Mouse (Mus musculus) layer of hippocampus, postnatal 14 days (tissue): ENCODE measurements at regions not wholly inside any gene's neighbourhood (a gene's known extent, or its start where the extent isn't known, plus 50 kb on each side); places are given as distances from the start of the nearest gene placed in this dataset.
"Not testable (repeated sequence)": the region's sequence is repeated elsewhere in the genome, so short reads cannot be mapped to it uniquely, and the experiment has no call there.

Experiments
- DNase-seq, 2 experiments: peaks; one replicate each; pipeline ENCODE4 v3.0.0; 2021 to 2022; ENCODE audit warnings: low spot score in 2 of 2, mixed read lengths in 1 of 2

GRCm38 (mm10) chr12:77060060-77060695, 98.2 kb upstream of the Max start:
- DNase-seq, result no peak

- DNase-seq, result no peak
Measured at GRCm38 (mm10) chr12:77059679-77060059, 97.7 kb upstream of the Max start.

GRCm38 (mm10) chr12:77058596-77059190, 96.7 kb upstream of the Max start:
- no peak for DNase-seq

DNA sequence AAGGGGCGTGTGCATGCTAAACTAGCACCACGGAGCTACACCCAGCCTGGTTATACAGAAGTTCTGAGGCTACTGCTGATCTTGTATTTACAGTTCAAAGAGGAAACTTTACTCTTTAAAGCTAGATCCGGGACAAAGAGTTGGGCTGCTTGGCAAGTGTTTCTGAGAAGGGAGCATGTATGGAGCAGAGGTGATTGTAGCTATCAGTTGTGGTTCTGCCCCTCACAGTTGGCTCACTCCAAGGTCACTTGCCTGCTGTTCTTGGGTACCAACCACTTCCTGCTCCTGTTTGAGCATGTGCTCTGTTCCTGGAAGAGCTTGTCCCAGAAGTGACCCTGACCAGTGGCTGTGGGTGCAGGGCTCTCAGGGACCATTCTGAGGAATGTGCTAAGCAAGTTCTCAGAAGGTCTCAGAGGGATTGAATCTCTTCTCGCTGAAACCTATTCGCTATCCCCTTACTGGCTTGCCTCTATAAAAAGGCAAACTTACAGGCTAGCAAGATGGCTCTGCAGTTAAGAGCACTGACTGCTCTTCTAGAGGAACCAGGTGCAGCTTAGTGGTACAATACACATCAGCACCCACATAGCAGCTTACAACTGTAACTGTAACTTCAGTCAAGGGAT, 94.9 kb upstream of the Max start:
- DNase-seq, result no peak

DNA sequence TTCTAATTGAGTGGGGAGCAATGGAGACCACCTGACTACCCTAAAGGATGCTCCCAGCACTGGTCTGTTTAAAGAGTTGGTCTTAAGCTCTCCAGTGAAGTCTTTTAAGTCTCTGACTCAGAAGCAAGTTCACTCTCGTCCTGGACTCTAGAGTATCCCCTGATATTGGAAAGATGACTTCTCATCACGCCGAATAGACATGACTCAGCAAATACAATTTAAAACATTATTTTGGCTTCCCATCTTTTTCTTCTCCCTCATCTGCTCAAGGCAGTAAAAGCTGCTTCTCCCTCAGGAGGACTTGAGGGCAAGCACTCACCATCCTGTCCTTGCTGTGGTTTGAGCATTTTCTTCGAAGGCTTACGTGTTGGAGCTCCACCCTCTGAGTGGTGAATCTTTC, 92.7 kb upstream of the Max start:
- no peak for DNase-seq

- no peak for DNase-seq
Measured at GRCm38 (mm10) chr12:77054211-77054610, 92.2 kb upstream of the Max start.

DNA sequence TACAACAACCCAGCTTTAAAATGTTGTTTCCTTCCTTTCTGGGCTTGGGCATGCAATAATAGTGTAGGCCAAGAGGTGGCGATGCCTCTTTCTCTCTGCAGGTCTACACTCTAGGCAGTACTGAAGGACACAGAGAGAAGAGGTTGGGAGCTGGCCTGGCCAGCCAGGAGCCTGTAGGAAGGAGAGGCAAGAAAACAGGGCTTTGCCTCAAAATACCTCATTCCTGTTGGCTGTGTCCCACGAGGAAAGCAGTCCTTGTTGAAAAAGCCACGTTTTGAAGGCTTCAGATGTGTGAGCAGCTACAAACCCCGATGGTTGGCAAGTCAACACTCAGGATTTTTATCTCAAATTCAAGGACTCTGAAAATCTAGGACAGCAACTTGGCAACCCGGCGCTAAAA, 90.9 kb upstream of the Max start:
- DNase-seq, result peak; percentile 52 to 63

DNA sequence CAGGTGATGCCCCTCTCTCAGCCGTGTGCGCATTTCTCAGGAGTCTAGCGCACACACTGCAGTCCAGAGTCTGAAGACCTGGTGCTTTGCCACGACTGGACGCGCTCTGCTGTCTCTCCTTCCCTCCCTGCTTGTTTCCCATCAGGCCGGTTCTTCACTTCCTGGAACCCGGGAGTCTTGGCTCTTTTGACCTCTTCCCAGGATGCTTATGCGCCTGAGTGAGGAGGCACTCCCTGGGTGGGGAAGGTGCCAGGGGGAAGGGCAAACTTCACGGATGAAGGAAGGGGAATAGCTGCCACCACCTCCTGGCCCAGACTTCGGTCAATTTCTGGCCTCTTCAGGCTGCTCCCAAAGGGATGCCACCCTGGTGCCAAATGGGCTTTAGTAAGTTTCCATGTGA, 86.4 kb upstream of the Max start:
- DNase-seq, result no peak

GRCm38 (mm10) chr12:77047273-77047672, 85.3 kb upstream of the Max start:
- no peak for DNase-seq

DNA sequence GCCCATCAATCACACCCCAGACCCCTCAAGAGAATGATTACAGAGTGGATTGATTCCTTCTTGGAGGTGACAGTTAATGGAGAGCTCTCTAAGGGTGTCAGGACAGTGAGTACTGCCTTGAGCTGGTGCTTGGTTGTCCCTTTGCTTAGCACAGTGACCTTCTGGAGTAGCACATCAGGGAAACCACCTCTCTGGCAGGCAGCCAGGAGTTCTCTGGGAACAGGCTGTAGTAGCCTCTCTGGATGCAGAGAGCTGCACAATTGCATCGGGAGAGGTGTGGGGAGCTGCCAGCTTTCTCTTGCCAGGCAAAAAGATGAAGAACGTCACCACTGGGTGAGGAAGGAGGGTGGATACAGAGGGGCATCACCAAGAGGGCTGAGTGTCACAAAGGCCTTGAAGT, 84.0 kb upstream of the Max start:
- DNase-seq, result peak in 1 of 2 experiments; percentile 23

- no peak for DNase-seq
Measured at GRCm38 (mm10) chr12:77045356-77045755, 83.4 kb upstream of the Max start.

DNA sequence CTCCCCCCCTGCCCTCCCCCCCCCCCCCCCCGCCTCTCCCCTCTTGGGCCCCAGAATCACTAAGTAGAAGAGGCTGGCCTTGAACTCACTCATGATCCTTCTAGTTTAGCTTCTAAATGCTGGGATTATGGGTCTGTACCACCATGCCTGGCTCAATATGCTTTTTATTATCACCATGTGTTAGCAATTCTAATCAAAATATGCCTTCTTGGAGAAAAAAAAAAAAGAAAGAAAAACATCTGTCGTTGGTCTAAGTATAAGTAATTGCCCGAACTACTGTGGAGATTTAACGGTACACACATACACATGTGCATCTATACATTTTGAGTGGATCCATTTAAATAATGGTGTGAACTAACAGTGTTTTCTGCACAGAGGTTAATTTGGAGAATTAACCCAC, 80.4 kb upstream of the Max start:
- no peak for DNase-seq

DNA sequence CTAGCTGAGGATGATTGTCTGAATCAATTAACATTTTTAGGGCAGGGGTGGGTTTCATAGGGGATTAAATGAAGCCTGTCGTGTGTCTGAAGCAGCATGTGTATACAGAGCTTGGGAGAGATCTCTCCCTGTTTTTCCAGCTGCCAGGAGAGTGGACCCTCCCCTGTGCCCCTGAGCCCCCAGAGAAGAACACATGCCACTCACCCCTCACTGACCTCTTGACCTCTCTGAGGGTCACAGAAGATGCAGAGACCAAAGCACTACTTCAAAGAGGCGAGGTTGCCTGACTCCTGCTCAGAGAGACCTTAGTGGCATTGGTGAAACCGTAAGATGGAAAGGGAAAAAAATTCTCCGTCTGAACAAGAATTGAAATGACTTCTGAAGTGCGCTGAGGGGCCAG, 79.1 kb upstream of the Max start:
- no peak for DNase-seq

DNA sequence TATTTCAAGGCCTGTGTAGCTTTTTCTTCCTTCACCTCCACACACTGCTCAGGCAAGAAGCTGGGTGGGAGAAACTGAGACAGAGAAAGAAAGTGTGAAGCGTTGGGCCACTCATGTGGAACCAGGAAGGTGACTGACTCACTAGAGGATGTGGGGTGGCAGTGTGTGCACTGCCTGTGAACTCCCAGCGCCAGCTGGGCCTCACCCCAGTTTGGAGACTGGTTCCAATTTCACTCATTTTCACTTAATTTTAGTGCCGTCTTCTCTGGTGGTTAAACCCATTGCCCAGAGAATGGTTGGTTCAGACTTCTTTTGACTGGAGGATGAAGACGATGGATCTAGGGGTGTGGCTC, 77.9 kb upstream of the Max start:
- no peak for DNase-seq

- DNase-seq, result peak; percentile 30 to 62
Measured at GRCm38 (mm10) chr12:77039295-77039952, 77.4 kb upstream of the Max start.

DNA sequence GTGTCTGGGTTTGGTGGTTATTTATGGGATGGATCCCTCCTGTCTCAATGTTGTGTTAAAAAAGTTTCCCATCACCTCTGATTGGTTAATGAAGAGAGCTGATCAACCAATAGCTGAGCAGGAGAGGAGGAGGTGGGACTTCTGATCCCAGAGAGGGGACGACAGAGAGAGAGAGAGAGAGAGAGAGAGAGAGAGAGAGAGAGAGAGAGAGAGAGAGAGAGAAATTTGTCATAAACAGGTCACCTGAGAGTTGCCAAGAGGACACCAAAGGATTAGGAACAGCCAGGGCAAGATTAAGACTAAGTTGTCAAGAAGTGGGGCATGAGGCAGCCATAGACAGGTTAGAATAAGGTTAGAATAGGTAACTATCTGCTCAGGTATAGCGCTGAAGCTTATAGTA, 73.7 kb upstream of the Max start:
- DNase-seq, result no peak

DNA sequence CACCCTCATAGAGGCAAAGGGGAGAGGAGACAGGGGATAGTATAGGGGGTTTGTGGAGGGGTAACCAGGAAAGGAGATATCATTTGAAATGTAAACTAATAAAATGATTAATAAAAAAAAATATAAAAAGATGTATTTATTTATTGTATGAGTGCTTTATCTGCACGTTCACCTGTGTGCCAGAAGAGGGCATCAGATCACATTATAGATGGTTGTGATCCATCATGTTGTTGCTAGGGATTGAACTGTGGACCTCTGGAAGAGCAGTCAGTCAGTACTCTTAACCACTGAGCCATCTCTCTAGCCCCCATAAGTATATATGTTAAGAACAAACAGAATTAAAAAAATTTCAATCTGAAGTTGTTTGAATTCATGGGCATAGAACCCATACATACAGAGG, 69.4 kb upstream of the Max start:
- no peak for DNase-seq

GRCm38 (mm10) chr12:77025431-77025879, 63.5 kb upstream of the Max start:
- DNase-seq, result no peak

- no peak for DNase-seq
Measured at GRCm38 (mm10) chr12:77022538-77022937, 60.5 kb upstream of the Max start.

DNA sequence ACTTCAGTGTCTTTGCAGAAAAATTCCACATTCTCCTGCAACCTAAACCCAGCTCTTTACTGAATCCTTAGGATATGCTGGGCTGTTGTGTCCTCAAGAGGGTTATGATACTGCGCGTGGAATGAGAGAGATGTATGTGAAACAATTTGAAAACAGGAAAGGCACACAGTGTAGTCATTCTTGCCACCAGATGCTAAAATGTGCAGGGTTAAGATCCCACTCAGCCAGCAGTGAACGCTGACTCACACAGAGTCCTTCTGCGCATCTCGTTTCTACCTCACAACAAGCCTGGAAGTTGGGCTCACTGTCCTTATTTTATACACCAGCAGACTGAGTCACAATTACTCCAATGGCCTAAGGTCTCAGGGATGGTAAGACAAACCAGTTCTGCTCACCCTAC, 59.9 kb upstream of the Max start:
- no peak for DNase-seq

GRCm38 (mm10) chr12:77019708-77020511, 57.9 kb upstream of the Max start:
- peak; percentile 28 to 68 for DNase-seq

DNA sequence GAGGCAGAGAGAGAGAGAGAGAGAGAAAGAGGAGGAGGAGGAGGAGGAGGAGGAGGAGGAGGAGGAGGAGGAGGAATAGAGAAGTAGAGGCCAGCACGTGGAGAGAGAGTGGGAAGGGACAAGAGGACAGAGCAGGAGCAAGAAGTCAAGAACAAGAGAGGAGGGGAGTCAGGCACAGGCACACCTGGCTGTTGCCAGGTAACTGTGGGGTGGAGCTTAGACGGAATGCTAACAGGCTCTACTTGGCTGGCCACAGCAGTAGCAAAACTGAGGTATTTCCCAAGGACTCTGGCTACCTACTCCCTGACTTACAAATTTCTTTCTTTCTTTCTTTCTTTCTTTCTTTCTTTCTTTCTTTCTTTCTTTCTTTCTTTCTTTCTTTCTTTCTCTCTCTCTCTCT, 57.1 kb upstream of the Max start:
- not testable (repeated sequence) for DNase-seq
